Mouse (Mus musculus): ENCODE results near the gene Vmn2r-ps130. TPM values are rescaled to one million over a fixed set of nuclear protein-coding genes. Genes with fewer than 3 reads are reported as not detected.
"Not testable (repeated sequence)": the region's sequence is repeated elsewhere in the genome, so short reads cannot be mapped to it uniquely, and the experiment has no call there.

Vmn2r-ps130 gene
- not detected in 2 replicates for polyA plus RNA-seq (2015; fragmentation: Nextera tagmentation; extraction: Ambion mirVana)

- not testable (repeated sequence) for ATAC-seq (ENCODE audit: low FRiP score, low read depth); H3K9me3 ChIP-seq; H3K4me1 ChIP-seq (replicated peaks); H3K4me3 ChIP-seq; H3K27ac ChIP-seq (replicated peaks); H3K4me2 ChIP-seq; H3K36me3 ChIP-seq; H3K27me3 ChIP-seq; H3K9ac ChIP-seq
- 50% methylated on average over 1 of the region's 1 CpGs for WGBS
Measured at GRCm38 (mm10) chr17:23060866-23061265, at the start of gene Vmn2r-ps130. TSS of gene Vmn2r-ps130 (plus strand) at chr17:23061166.

Other genes starting within 250 kb of the Vmn2r-ps130 start
- gene Zfp945, start 194.0 kb upstream of the Vmn2r-ps130 start, polyA plus RNA-seq (2015; fragmentation: Nextera tagmentation; extraction: Ambion mirVana), result 18.3 and 19.9 TPM in 2 replicates
- gene Vmn2r113, start 118.2 kb upstream of the Vmn2r-ps130 start, polyA plus RNA-seq (2015; fragmentation: Nextera tagmentation; extraction: Ambion mirVana), result not detected in 2 replicates
- 25.5 and 27.4 TPM in 2 replicates for gene Zfp40, start 132.1 kb downstream of the Vmn2r-ps130 start, polyA plus RNA-seq (2015; fragmentation: Nextera tagmentation; extraction: Ambion mirVana)

Measured in hindbrain, embryonic 15.5 days (tissue).